Mouse (Mus musculus): ENCODE measurements at regions not wholly inside any gene's neighbourhood (a gene's known extent, or its start where the extent isn't known, plus 50 kb on each side); places are given as distances from the start of the nearest gene placed in this dataset.

DNA sequence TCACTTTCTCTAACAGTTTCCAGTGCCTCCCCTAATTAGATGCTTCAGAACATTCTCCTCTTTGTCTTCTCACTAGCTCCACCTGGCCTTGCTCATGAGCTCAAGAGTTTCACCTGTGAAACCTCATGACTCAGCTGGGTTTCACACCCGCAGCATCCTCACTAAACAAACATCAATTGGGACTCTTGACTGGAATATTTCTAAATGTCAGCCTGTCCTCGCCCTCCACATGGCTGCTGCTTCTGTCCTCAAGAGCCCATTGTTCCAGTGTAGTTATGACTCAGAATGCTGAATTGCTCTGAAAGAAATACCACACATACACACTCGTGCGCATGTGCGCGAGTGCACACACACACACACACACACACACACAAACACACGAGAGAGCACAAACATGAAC, 407.2 kb downstream of the Prss52 start:
- H3K4me1 ChIP-seq, result no peaks in the 10 kb centered on the region
- H3K4me3 ChIP-seq (replicated peaks), result no peak overlapping the region
- no peak overlapping the region for H3K27ac ChIP-seq
- H3K9me3 ChIP-seq, result no peaks in the 10 kb centered on the region
- no peaks in the 10 kb centered on the region for H3K27me3 ChIP-seq (replicated peaks)
- no peak for ATAC-seq (ENCODE audit: insufficient read depth, low FRiP score, low read depth)
- H3K36me3 ChIP-seq, result no peaks in the 10 kb centered on the region
- no peak overlapping the region for H3K9ac ChIP-seq
- WGBS, result 79% methylated on average over 7 of the region's 7 CpGs
- H3K4me2 ChIP-seq, result no peak overlapping the region

DNA sequence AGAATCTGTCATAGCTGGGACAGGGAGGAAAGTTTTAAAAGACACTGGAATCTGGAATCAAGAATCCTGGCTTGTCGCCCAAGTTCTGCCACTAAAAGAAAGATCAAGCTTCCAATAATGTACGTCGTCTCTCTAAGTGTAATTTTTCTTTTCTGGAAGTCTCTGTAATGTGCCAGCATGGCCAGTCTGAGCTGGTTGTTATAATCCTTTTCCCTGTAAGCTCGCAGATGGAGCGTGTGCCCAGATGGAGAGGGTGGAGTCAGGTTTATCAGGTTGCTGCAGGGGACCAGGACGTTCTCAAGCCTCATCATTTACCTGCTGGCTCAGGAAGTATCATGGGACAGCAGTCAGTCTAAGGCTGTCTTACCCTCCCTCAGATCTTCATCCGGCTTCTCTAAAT, 408.6 kb downstream of the Prss52 start:
- no peak overlapping the region for H3K4me2 ChIP-seq
- H3K36me3 ChIP-seq, result no peaks in the 10 kb centered on the region
- WGBS, result 45% methylated on average over 7 of the region's 7 CpGs
- no peak overlapping the region for H3K27ac ChIP-seq
- no peak overlapping the region for H3K9ac ChIP-seq
- no peaks in the 10 kb centered on the region for H3K9me3 ChIP-seq
- no peaks in the 10 kb centered on the region for H3K4me1 ChIP-seq
- H3K4me3 ChIP-seq (replicated peaks), result no peak overlapping the region
- no peak for ATAC-seq (ENCODE audit: insufficient read depth, low FRiP score, low read depth)
- no peaks in the 10 kb centered on the region for H3K27me3 ChIP-seq (replicated peaks)

DNA sequence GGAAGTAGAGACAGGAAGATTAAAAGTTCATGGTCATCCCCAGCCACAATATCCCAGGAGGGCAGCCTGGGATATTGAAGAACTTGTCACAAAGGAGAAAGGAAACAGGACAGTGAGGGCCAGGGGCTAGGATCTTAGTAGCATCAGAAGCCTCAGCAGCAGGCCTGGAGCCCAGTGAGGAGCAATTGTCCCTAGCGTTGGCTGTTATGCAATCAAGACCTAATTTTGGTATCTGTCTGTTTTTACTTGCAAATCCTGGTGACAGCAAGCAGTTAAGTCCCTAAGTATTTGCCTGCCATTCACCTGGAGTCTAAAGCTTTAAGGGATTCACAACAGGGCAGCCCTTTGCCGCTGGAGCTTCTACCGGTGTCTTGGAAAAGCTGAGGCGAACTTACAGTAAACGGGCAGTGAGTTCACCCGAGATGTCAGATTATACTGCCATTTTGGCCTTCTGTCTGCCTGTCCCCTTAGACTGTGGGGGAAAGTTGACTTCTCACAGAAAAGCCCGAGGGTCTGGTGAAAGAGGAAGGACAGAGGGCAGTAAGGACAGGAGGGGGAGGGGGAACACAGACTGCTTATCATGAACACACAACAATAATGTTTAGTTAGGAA, 413.6 kb downstream of the Prss52 start:
- Histone ChIP-seq H3K27me3 (replicated peaks) (no peaks in the 10 kb centered on the region), H3K36me3 (no peaks in the 10 kb centered on the region), H3K4me3 (replicated peaks) (no peak overlapping the region), H3K27ac (no peak overlapping the region), H3K9ac (no peak overlapping the region), H3K9me3 (no peaks in the 10 kb centered on the region), H3K4me2 (no peak overlapping the region), H3K4me1 (no peaks in the 10 kb centered on the region)
- no peak for ATAC-seq (ENCODE audit: insufficient read depth, low FRiP score, low read depth)
- 58% methylated on average over 7 of the region's 7 CpGs for WGBS

DNA sequence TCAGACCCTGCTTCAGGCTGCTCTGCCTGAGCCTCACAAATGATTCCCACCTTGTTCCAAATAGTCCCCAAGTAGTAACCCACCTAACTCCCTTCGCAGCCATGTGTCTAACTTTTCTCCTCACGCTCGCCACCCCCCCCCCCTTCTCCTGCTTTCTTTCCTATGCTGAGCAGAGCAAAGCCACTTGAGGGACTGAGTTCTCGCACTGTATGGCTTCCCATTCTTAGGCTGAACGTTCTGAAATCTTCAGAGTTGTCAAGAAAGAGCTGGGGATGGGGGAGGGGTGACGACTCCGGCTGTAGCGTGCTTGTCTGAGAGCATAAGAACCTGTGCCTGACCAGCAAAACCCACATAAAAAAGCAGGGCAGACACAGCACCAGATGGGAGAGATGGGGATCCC, 420.6 kb downstream of the Prss52 start:
- H3K27me3 ChIP-seq (replicated peaks), result no peaks in the 10 kb centered on the region
- no peak overlapping the region for H3K4me3 ChIP-seq (replicated peaks)
- H3K36me3 ChIP-seq, result no peaks in the 10 kb centered on the region
- no peaks in the 10 kb centered on the region for H3K9me3 ChIP-seq
- no peak overlapping the region for H3K9ac ChIP-seq
- 48% methylated on average over 8 of the region's 8 CpGs for WGBS
- no peaks in the 10 kb centered on the region for H3K4me1 ChIP-seq
- ATAC-seq (ENCODE audit: insufficient read depth, low FRiP score, low read depth), result no peak
- no peak overlapping the region for H3K27ac ChIP-seq
- no peak overlapping the region for H3K4me2 ChIP-seq

DNA sequence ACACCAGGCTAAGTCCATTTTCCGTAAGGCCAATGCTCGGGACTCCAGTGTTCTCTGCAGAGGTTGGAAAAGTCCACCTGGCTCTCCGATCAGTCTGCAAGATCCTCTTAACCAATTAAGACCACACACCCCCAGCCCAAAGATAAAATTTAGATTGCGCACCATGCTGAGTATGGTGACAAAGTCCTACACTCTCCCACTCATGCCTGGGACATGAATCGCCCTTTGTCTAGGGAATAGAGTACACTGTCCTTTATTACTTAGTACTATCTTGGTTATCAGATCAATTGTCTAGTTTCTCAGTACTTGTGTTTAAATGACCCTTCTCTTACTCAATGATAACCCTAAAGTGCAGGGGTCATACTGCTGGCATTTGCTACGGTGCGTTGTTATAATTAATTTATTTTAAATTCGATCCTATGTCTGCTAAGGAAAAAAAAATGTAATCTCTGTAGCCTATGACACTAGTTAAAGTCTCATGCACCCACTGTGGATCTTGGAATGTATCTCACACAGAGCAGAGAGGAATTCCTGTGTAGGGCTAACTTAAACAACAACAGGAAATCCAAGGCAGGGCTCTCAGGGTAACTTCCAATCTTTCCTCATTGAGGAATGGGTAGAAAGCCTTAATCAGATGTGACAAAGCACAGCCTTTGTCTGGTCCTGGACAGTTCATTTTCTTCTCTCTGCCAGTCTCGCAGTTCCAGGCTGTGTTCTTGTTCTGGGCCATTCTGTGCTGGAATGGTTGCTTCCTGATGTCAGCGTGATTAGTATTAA, 421.4 kb downstream of the Prss52 start:
- no peak for ATAC-seq (ENCODE audit: insufficient read depth, low FRiP score, low read depth)
- Histone ChIP-seq H3K4me1 (no peaks in the 10 kb centered on the region), H3K27me3 (replicated peaks) (no peaks in the 10 kb centered on the region), H3K27ac (no peak overlapping the region), H3K9me3 (no peaks in the 10 kb centered on the region), H3K36me3 (no peaks in the 10 kb centered on the region), H3K9ac (no peak overlapping the region), H3K4me2 (no peak overlapping the region), H3K4me3 (replicated peaks) (no peak overlapping the region)
- 46% methylated on average over 10 of the region's 10 CpGs for WGBS

DNA sequence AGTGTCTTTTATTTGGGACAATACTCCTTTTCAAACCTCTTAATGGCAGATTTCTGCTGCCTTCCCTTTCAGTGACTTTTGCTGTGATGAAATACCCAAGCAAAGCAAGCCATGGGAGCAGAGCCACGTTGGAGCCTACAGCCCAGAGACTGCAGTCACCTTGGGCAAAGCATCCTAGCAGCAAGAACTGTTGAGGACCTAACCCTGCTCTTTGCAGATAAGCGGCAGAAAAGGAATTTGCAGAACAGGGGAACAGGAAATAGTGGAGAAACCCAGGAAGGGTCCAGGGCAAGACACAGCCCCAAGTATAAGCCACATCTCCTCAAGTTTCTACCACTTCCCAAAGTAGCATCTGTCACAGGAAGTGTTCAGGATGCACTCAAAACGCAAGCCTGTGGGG, 426.5 kb downstream of the Prss52 start:
- Histone ChIP-seq H3K27me3 (replicated peaks) (no peaks in the 10 kb centered on the region), H3K36me3 (no peaks in the 10 kb centered on the region), H3K4me2 (no peak overlapping the region), H3K4me3 (replicated peaks) (no peak overlapping the region), H3K4me1 (no peaks in the 10 kb centered on the region), H3K27ac (no peak overlapping the region), H3K9ac (no peak overlapping the region), H3K9me3 (no peaks in the 10 kb centered on the region)
- 62% methylated on average over 3 of the region's 3 CpGs for WGBS
- ATAC-seq (ENCODE audit: insufficient read depth, low FRiP score, low read depth), result no peak

DNA sequence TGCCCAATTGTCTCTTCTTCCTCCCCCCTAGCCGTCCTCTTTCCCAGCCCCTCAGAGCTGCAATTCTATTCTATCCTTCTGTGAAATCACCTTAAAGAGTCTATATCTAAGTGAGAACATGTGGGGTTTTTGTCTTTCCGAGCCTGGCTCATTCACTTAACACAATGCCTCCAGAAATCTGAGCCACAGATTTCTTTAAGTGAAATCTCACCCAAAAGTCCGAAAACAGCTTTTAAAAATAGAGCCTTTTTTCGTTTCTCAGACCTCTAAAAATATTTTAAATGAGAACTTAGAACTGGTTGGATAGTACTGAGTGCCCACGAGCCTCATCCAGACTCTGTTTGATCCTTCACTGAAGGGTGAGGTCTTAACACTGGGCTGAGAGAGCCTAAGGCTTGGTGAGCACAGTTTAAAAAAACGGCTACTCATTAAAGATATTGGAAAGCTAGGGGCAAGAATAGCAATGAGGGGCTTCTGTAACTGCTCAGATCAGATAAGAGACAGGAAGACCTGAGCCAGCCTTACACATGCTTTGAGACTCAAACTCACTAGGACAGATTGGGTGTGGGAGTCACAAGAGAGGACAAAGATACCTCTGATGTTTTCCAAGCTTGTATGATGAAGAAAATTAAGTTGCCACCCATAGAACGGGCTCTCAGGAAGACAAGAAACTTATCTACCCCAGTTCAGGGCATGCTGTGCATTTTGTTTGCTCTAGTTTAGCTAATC, 427.3 kb downstream of the Prss52 start:
- ATAC-seq (ENCODE audit: insufficient read depth, low FRiP score, low read depth), result no peak
- Histone ChIP-seq H3K4me2 (no peak overlapping the region), H3K9me3 (no peaks in the 10 kb centered on the region), H3K4me1 (no peaks in the 10 kb centered on the region), H3K27ac (no peak overlapping the region), H3K9ac (no peak overlapping the region), H3K36me3 (no peaks in the 10 kb centered on the region), H3K27me3 (replicated peaks) (no peaks in the 10 kb centered on the region), H3K4me3 (replicated peaks) (no peak overlapping the region)
- 64% methylated on average over 7 of the region's 7 CpGs for WGBS

DNA sequence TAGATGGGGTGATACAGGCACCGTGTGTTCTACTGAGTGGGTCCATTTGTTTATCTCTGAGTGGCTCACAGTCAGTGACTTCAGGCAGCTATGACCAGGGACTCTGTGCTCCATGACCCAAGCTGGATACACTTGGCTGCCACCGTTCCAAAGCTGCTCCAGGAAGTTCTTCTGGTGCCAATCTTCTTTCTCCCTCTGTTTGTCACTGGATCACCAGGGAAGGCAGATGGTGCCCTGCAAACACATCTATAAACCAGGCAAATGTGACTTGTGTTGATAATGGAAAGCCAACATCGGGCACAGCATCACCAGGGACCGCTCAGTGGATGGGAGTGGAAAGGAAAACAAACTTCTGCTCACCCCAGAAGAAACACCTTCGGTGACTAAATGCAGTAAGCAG, 428.3 kb downstream of the Prss52 start:
- WGBS, result 83% methylated on average over 5 of the region's 5 CpGs

DNA sequence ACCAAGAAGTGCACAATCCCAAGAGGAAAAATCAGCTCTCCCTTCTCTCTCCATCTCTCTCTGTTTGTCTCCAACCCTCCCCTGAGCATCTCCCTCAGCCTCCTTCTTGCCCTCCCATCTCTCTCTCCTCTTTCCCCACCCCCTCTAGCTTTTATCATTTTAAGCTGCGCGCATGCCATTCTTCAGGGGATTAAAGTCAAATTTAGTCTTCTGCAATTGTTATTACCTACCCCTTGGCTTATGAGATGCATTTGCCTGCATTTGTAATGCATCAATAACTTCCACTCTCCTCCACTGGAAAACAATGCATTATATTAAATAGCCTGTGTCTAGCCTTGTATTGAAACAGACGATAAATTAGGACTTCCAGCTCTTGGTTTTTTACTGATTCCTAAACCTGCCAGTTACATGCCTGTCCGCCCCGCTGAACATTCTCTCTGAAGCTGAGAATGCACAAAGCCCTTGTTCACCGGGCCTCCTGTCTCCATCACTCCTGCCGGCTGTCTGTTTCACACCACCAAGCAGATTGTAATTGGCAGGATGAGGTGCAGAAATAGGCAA, 429.6 kb downstream of the Prss52 start:
- Histone ChIP-seq H3K9me3 (no peaks in the 10 kb centered on the region), H3K27ac (no peak overlapping the region), H3K4me3 (replicated peaks) (no peak overlapping the region), H3K9ac (no peak overlapping the region), H3K36me3 (no peaks in the 10 kb centered on the region), H3K27me3 (replicated peaks) (no peaks in the 10 kb centered on the region), H3K4me2 (no peak overlapping the region), H3K4me1 (no peaks in the 10 kb centered on the region)
- 41% methylated on average over 7 of the region's 7 CpGs for WGBS
- ATAC-seq (ENCODE audit: insufficient read depth, low FRiP score, low read depth), result no peak

More for the DNA sequence above, 428.3 kb downstream of the Prss52 start:
- no peak for ATAC-seq (ENCODE audit: insufficient read depth, low FRiP score, low read depth)
- Histone ChIP-seq H3K4me2 (no peak overlapping the region), H3K27ac (no peak overlapping the region), H3K4me1 (no peaks in the 10 kb centered on the region), H3K9me3 (no peaks in the 10 kb centered on the region), H3K36me3 (no peaks in the 10 kb centered on the region), H3K9ac (no peak overlapping the region), H3K27me3 (replicated peaks) (no peaks in the 10 kb centered on the region), H3K4me3 (replicated peaks) (no peak overlapping the region)

DNA sequence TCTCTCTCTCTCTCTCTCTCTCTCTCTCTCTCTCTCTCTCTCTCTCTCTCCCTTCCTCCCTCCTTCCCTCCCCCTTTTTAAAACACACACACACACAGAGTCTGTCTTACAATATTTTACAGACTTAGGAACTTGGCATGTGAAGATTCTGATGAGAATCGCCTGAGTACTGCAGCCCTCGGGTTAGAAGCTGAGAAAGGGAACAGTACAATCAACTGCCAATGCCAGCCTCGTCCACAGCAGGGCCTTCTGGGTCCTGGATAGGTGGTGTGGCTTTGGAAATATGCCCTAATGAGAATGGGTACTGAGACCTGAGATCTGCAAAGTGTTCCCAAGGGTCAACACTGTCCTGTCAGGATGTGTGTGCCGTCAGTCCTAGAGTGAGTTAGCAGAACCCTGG, 430.1 kb downstream of the Prss52 start:
- H3K9me3 ChIP-seq, result no peaks in the 10 kb centered on the region
- H3K4me3 ChIP-seq (replicated peaks), result no peak overlapping the region
- WGBS, result 38% methylated on average over 4 of the region's 4 CpGs
- no peaks in the 10 kb centered on the region for H3K27me3 ChIP-seq (replicated peaks)
- H3K27ac ChIP-seq, result no peak overlapping the region
- H3K9ac ChIP-seq, result no peak overlapping the region
- no peaks in the 10 kb centered on the region for H3K36me3 ChIP-seq
- no peak overlapping the region for H3K4me2 ChIP-seq
- ATAC-seq (ENCODE audit: insufficient read depth, low FRiP score, low read depth), result no peak
- no peaks in the 10 kb centered on the region for H3K4me1 ChIP-seq

DNA sequence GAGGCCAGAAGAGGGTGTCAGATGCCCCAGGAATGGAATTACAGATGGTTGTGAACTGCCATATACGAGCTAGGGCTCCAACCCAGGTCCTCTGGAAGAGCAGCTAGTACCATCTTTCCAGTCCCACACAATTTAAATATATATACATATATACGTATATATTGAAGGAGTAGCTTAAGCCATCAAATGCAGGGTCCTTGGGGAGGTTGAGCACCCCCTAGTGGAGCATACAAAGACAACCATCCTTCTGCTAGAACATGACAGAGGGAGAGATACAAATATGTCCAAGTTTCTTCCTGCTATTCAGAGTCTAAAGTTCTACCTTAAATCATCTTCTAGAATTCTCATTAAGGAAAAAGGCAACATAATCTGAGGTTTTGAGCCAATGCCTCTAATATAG, 435.4 kb downstream of the Prss52 start:
- 52% methylated on average over 2 of the region's 2 CpGs for WGBS
- Histone ChIP-seq H3K36me3 (no peaks in the 10 kb centered on the region), H3K9ac (no peak overlapping the region), H3K4me2 (no peak overlapping the region), H3K9me3 (no peaks in the 10 kb centered on the region), H3K4me1 (no peaks in the 10 kb centered on the region), H3K27me3 (replicated peaks) (no peaks in the 10 kb centered on the region), H3K4me3 (replicated peaks) (no peak overlapping the region), H3K27ac (no peak overlapping the region)
- ATAC-seq (ENCODE audit: insufficient read depth, low FRiP score, low read depth), result no peak

DNA sequence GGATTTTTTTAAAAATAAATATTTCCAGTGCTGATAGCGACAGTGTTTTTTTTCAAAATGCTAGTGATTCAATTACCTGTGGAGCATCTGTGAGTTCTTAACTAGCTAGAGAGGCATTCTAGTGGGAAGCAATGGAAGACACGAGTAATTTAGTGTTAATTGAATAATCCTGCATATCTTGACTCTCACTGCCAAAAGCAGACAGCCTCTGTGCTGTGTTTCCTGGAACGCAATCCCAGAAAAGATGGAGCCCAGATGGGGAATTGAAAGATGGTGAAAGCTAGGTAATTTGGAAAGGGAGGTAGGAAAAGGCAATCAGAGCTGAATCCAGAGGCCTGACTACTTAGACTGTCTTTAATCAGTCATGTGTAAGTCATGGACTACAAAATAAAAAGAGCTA, 441.0 kb downstream of the Prss52 start:
- H3K4me3 ChIP-seq (replicated peaks), result no peak overlapping the region
- H3K4me2 ChIP-seq, result no peak overlapping the region

More for the DNA sequence above, 441.0 kb downstream of the Prss52 start:
- WGBS, result 73% methylated on average over 3 of the region's 3 CpGs
- no peaks in the 10 kb centered on the region for H3K9me3 ChIP-seq
- no peaks in the 10 kb centered on the region for H3K36me3 ChIP-seq
- no peak overlapping the region for H3K27ac ChIP-seq
- H3K4me1 ChIP-seq, result no peaks in the 10 kb centered on the region
- no peaks in the 10 kb centered on the region for H3K27me3 ChIP-seq (replicated peaks)
- H3K9ac ChIP-seq, result no peak overlapping the region
- no peak for ATAC-seq (ENCODE audit: insufficient read depth, low FRiP score, low read depth)

Measured in stomach, embryonic 15.5 days (tissue).